Mouse (Mus musculus) spleen, postnatal 4 days (tissue): Measurements from ENCODE around the gene Syt7.

Experiments used
- DNase-seq, 2 experiments: peaks; one replicate each; pipeline ENCODE4 v3.0.0; 2022; ENCODE audit warnings: low spot score in 2 of 2

Syt7 gene

DNA sequence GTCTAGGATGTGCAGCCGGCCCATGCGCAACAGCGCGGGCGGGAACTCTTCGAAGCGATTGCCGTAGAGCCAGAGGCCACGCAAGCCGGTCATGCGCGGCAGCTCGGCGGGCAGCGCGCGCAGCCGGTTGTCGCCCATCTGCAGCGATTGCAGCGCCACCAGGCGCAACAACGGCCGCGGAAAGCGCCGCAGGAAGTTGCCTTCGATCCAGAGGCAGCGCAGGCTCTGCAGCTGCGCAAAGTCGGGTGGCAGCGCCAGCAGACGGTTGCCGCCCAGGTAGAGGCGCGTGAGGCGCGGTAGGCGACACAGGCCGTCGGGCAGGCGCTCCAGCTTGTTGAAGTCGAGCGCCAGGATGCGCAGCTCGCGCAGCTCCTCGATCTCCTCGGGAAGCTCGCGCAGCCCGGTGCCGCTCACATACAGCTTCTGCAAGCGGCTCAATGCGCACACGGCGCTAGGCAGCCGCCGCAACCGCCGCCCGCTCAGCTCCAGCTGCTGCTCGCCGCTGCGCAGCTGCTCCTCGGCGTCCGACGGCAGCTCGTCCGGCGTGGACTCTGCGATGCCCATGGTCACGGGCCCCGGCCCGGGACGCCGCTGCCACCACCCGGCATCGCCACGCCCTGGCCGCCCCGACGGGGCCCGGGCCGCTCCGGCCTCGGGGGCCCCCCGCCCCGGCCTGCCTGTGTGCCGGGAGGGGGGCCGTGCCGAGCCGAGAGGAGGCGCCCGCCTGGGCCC is 68.0 kb downstream of the Syt7 start, which contains the start of gene Lrrc10b:
Gene Lrrc10b, minus strand, starts transcription at position 722 of the 732 bp plus-strand sequence.
- peak; percentile 53 to 75 for DNase-seq

DNA sequence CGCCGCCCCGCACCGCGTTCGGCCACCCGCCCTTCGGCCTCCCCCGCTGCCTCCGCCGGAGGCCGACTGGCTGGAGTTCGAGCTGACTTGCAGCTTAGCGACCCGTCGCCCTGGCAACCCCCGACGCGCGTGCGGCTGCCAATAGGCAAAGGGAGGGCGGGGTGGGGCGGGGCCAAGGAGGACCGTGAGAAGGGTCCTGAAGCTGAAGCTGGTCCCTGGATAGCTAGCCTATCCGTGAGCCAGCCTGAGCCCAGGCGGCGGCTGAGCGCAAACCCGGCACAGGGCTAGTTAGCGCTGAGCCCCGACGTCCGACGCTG is 68.6 kb downstream of the Syt7 start:
- DNase-seq: no peak

DNA sequence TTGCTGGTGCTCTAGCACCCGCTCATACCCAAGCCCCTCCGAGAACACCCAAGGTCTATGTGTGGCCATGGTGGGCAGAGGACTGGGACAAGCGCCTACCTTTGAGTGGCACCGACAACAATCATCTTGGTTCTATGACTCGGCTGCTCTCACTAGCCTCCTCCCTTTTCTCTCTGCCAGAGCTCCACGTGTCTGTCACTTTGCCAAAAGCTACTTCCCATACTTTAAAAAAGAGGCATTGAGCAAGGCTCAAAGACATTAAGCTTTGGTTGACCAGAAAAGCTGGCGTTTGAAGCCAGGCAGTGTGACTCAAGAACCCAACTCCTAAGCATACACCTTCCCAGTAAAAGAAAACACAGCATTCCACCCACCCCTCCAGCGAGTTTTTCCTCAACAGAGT is 69.2 kb downstream of the Syt7 start:
- no peak for DNase-seq

DNA sequence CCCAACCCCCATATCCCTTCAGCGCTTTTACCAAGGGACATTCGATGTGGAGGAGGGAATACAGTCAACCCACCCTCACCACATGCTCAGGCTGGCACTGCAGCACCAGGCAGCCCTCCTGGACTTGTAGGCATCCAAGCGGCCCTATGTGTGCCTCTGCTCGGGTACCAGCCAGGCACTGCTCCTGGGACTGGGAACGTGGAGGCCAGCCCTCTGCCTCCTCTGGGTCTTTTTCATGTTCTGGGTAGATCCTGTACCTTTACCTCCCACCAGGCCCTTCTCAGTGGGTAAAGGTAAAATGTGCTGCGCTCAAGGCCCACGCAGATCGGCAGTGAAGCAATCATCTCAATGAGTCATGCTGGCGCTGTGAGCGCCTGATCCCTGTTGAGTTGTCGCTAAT is 71.0 kb downstream of the Syt7 start:
- no peak for DNase-seq

DNA sequence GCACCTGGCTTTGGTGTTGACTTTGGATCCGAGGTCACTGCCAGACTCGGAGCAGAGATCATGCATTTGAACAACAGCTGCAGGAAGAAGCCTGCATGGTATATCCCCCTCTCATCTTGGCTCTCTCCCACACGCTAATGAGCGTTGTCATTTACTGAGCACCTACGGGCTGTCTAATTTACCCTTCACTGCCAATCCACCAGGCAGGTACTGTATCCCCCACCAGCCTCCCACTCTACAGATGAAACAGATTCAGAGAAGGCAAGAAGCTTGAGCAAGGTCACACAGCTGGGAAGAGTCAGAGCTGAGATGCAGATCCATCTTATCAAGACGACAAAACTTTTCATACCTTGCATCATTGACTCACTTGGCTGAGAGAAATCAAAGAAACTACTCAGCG is 72.7 kb downstream of the Syt7 start:
- DNase-seq: no peak

DNA sequence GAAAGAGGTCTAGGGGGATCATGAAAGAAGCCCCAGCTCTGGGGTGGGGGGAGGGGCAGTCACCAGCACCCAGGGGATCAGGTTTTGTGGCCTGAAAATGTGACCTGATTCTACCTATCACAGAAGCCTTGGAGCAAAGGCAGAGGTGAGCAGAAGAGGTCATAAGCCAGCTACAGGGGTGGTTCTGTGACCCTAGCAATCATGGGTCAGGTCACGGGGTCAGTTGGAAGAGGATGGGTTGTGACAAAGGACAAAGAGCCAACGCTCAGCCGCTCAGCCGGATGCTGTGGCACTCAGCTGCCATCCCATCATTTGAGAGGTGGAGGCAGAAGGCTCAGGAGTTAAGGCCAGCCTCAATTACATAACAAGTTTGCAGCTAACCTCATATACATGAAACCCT is 75.5 kb downstream of the Syt7 start:
- no peak for DNase-seq

DNA sequence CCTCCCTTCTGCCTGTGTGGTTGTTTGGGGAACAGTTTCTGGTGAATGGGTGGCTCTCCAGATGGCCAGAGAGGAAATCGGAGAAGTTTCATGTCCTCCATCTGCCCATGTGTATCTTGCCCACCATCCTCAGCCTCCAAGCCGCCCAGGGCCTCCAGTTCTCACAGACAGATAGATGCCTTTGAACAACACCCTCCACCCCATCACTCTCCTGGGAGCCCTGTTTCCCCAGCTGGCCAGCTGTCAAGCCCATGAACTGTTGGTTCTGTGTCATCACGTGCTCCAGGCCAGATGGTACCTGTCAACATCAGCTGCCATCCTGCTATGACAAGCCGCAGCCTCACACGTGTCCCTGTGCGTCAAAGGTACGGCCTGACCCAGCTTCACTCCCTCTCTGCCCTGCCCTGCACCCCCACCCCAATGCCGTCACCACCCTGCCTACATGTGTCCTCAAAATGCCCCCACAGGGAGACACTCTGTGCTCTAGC is 80.3 kb downstream of the Syt7 start:
- peak in 1 of 2 experiments; percentile 23 for DNase-seq

DNA sequence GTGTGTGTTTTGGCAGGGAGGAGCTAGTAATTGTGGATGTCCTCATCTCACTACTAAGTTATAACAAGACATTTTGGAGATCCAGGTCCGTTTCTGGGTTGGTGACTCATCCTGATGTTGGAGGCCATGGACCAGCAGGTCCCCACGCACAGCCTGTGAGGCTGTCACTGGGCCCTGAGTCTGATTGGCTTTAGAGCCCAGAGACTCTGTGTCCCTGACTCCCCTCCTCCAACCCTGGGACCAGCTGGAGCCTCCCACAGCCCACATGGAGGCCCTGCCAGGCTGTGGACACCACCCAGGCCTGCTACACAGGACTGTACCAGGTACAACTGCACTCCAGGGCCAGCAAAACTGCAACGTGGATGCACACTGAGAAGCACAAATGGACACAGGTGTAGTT is 84.1 kb downstream of the Syt7 start:
- no peak for DNase-seq

DNA sequence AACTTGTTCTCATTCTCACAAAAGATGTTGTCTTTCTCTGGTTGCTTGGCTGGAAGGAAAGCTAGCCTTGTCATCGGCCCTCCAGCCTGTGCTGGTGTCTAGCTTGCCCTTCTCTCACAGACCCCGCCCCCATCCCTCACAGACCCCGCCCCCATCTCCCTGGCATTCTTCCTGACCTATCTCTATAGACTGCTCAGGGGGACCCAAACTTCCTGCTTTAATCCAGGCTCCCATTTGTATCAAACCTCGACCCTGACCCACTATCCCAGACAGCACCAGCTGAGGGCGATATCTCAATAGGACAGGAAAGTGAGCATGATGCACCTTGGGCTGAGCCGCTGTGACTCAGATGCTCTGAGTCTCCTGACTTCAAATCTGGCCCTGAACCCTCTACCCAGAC is 84.9 kb downstream of the Syt7 start:
- no peak for DNase-seq

DNA sequence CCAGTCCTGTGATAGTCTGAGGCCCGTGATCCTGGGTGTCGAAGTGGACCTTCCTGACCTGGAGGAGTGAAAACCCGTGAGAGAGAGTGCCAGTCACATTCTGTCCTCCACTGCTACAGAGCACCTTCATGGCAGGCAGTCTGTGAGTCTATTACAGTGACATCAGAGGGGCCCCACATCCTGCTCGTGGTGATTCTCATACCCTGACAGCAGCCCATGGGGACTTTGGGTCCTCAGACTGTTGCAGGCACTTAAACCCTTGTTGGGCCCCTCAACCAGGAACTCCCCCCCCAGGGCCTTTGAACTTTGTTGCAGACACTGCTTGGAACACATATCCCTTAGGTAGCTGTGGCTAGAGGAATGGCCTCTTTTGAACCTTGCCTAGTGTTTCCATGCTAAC is 90.7 kb downstream of the Syt7 start:
- no peak for DNase-seq

DNA sequence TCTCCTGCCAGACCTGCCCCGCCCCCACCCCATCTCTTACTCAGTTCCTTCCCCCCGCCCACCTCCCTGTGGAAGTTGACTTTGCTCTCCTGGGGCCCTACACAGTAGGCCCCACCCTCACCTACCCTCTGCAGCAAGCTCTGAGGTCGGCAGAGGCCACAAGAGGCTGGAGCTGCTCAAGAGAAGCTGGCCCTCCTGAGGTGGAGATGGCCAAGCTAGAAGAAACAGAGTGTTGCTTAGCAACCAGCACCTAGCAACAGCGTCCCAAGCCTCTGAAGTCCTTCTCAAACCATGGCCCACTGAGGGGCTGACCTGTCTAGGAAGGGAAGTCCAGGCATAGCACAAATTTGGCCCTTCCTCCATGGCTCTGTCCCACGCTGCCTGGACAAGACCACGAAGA is 93.8 kb downstream of the Syt7 start, which contains the start of gene Ppp1r32:
Gene Ppp1r32, minus strand, starts transcription at position 226 of the 400 bp plus-strand sequence.
- DNase-seq: no peak

DNA sequence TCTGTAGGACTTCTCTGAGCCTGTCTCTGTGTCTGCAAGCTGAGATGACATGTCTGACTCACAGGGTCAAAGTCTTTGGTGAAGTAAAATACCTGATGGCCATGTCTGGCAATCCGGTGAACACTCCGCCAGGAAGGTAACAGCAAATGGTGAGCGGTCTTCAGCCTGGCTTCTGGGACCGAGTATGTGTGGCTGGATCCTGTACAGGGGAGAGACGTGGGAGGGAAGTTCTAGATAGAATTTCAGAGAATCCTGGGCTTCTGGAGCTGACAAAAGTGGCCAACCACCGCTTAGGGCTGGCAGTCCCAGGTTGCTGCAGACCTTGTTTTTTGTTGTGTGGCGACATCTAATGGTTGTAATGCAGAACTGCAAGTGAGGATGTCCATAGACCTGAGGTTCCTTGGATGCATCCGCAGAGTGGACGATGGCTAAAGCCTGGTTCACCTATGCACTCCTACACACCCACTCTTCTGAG is 97.4 kb downstream of the Syt7 start:
- DNase-seq: peak in 1 of 2 experiments; percentile 21

DNA sequence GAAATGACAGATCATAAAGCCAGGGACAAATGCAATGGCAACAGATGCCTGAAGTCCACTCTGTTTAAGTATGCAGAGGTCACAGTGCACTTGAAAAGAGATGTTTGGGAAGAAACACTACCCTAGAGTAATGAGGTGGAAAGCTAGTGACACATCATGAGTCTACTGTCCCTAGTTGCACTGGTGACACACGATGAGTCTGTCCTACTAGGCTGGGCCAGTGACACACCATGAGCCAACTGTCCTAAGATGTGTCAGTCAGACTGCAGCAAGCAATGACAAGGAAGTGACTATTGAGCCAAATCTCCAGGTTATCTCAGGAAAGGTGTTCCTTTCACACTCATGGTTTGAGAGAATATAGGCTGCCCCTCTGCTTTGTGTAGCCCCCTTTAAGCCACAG is 106.8 kb downstream of the Syt7 start:
- no peak for DNase-seq

DNA sequence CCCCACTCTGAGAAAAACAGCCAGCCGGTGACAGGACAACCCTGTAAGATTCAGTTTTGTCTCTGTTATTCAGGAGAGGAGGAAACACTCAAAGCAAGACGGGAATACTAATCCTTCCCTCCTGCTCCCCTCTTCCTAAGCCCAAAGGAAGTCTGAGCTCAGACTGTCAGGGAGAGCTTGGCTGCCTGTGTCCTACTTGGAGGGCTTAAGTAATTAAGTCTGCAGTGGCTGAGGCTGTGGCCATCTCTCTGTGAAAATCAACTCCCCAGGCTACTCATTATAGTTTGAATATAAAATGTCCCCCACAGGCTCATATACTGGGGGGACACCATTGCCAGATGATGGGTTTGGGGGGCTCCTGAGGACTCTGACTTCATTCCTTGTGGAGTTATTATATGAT is 108.1 kb downstream of the Syt7 start:
- no peak for DNase-seq

DNA sequence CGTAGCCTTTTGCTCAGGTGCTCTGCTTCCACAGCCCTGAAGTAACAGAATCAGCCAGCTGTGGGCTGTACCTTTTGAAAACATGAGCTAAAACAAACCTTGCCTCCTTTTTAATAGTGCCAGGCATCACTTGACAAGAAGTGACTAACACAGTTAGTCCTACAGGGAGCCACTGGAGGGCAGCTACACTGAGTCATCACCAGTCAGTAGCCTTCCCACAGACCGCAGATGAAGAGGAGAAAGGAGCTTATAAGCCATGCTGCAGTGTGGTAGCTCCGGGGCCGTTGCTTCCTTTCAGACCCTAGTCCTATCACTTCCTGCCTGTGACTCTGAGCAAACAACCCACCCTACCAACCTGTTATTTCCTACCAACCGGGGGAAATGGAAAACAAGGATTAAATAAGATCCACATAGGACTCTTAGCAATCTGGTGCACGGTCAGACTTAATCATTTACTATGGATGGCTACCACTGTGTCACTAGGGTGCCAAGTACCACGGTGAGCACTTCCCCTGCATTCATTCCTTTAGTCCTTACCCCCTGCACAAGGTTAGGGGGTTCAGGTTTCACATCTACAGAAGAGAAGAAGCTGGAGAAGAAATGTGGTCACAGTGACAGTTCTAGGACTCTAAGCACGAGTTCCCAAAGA is 108.7 kb downstream of the Syt7 start:
- no peak for DNase-seq

DNA sequence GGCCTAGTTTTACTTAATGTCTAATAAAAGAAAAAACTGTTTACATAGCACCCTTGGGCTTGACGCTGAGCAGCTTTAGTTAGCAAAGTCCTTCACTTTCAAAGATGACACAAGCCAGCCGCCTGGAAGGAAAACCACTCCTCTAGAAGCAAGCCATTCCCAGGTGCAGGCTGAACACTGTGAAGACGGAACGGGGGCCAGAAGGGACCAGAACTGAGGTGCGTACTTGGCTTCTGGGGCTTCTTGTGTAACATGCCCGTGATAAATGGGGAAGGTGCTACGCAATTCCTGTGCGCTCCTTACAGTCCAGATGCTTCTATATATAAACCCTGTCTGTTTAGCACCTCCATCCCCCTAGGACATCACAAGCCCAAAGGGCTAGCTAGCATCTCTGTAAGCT is 111.7 kb downstream of the Syt7 start:
- DNase-seq: no peak

DNA sequence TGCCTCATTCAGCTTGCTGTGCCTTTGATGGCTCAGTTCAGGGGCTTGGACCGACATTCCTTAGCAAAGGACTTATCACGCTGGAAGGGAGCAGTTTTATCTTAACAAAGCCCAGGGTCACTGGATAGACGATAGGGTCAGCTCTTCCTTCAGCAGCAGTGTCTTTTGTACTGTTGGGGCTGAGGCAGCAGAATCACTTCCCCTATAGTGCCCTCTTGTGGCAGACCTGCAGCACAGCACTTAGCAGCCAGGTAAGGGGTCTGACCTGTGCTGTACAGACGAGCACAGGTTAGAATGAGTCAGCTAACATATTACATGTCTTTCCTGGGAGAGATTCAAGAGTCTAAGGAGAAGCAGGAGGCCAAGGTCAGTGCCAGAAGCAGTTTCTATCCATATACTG is 113.7 kb downstream of the Syt7 start:
- peak; percentile 35 to 73 for DNase-seq
